Mouse (Mus musculus): ENCODE measurements around the gene Ankrd44. TPM values are rescaled to one million over a fixed set of nuclear protein-coding genes. Genes with fewer than 3 reads are reported as not detected.

The Ankrd44 gene
- total and polyA plus RNA-seq, 3 experiments: 12.7 to 23.0 (median 19.8) TPM

DNA sequence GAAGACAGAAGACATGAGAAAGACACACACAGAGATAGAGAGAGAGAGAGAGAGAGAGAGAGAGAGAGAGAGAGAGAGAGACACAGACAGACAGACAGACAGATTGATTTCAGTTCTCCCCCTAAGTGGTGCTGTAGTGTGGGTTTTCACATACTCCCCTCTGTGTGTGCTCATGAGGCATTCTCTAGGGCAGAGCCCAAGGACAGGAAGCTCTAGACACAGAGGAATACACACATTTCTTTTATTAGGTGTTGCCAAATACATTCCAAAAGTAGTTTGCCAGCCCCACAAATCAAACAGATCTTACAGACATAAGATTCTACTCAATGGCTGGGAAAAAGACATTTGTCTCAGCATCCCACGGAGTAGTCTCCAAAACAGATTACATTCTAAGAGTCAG, 126.8 kb downstream of the Ankrd44 start:
- Histone ChIP-seq H3K27me3 (replicated peaks) (no peaks in the 10 kb centered on the region), H3K4me1 (ENCODE audit: control insufficient read depth in 1 of 2, insufficient read depth in 2 of 2) (peaks cover 10 to 32% of the 10 kb centered on the region in 2 experiments), H3K36me3 (replicated peaks in 1 of 2; ENCODE audit: control insufficient read depth in 1 of 2, insufficient read depth in 1 of 2, low read length in 1 of 2) (peaks cover 0 to 2% of the 10 kb centered on the region in 2 experiments), H3K4me3 (replicated peaks in 1 of 3; ENCODE audit: low read depth in 2 of 3, low read length in 2 of 3, poor library complexity in 1 of 3) (no peak overlapping the region), H3K27ac (ENCODE audit: insufficient read depth, low read depth) (no peak overlapping the region), H3K9ac (ENCODE audit: insufficient read depth, low read depth) (no peak overlapping the region), H3K4me2 (ENCODE audit: insufficient read depth, low read depth, poor library complexity, severe bottlenecking) (no peak overlapping the region), H3K9me3 (replicated peaks; ENCODE audit: low read length) (no peaks in the 10 kb centered on the region), H3K79me2 (replicated peaks; ENCODE audit: control insufficient read depth, extremely low read depth, insufficient read depth, poor library complexity, severe bottlenecking) (no peaks in the 10 kb centered on the region)
- dilution Hi-C loops (cut with MboI; ENCODE audit: extremely low pct_ligation_motif_present, extremely low pct_unique_long_range_greater_than_20kb, low sequenced_read_pairs): no loop called here
- no peak for TF ChIP-seq ZKSCAN1 (IDR thresholded peaks at IDR 0.05; ENCODE audit: borderline replicate concordance, low read depth, low read length)
- no peak for TF ChIP-seq ETS1 (conservative IDR thresholded peaks at IDR 0.05; ENCODE audit: low read depth, low read length)
- no peak for TF ChIP-seq ZC3H11A (IDR thresholded peaks at IDR 0.05; ENCODE audit: low read depth, low read length)
- TF ChIP-seq CHD2 (IDR thresholded peaks at IDR 0.05; ENCODE audit: low read length): no peak
- no peak for TF ChIP-seq NELFE (IDR thresholded peaks at IDR 0.05; ENCODE audit: low read depth, low read length)
- no peak for TF ChIP-seq KAT2A (IDR thresholded peaks at IDR 0.05; ENCODE audit: insufficient replicate concordance, low read length)
- TF ChIP-seq POLR2A (IDR thresholded peaks at IDR 0.05; ENCODE audit: low read depth, low read length): no peak
- in situ Hi-C loops (cut with MboI; ENCODE audit: low pct_ligation_motif_present, low pct_unique_long_range_greater_than_20kb, low sequenced_read_pairs): no loop called here
- DNase-seq (ENCODE audit: extremely low read depth): no peak

GRCm38 (mm10) chr1:54798415-54798814, 127.8 kb downstream of the Ankrd44 start:
- Histone ChIP-seq H3K4me2 (ENCODE audit: insufficient read depth, low read depth, poor library complexity, severe bottlenecking) (no peak overlapping the region), H3K4me1 (ENCODE audit: control insufficient read depth in 1 of 2, insufficient read depth in 2 of 2) (peaks cover 10 to 29% of the 10 kb centered on the region in 2 experiments), H3K27me3 (replicated peaks) (no peaks in the 10 kb centered on the region), H3K9me3 (replicated peaks; ENCODE audit: low read length) (no peaks in the 10 kb centered on the region), H3K79me2 (replicated peaks; ENCODE audit: control insufficient read depth, extremely low read depth, insufficient read depth, poor library complexity, severe bottlenecking) (no peaks in the 10 kb centered on the region), H3K9ac (ENCODE audit: insufficient read depth, low read depth) (no peak overlapping the region), H3K4me3 (replicated peaks in 1 of 3; ENCODE audit: low read depth in 2 of 3, low read length in 2 of 3, poor library complexity in 1 of 3) (no peak overlapping the region), H3K27ac (ENCODE audit: insufficient read depth, low read depth) (no peak overlapping the region), H3K36me3 (replicated peaks in 1 of 2; ENCODE audit: control insufficient read depth in 1 of 2, insufficient read depth in 1 of 2, low read length in 1 of 2) (peaks cover 0 to 2% of the 10 kb centered on the region in 2 experiments)
- in situ Hi-C loops (cut with MboI; ENCODE audit: low pct_ligation_motif_present, low pct_unique_long_range_greater_than_20kb, low sequenced_read_pairs) (no loop called here), dilution Hi-C loops (cut with MboI; ENCODE audit: extremely low pct_ligation_motif_present, extremely low pct_unique_long_range_greater_than_20kb, low sequenced_read_pairs) (no loop called here)
- no peak for TF ChIP-seq USF1 (IDR thresholded peaks at IDR 0.05; ENCODE audit: low read depth, low read length)
- no peak for TF ChIP-seq MEF2A (IDR thresholded peaks at IDR 0.05; ENCODE audit: borderline replicate concordance, low read depth, low read length)
- TF ChIP-seq MAX (IDR thresholded peaks at IDR 0.05; ENCODE audit: low read length): no peak
- no peak for TF ChIP-seq SMC3 (IDR thresholded peaks at IDR 0.05; ENCODE audit: low read depth, low read length)
- TF ChIP-seq MAFK (IDR thresholded peaks at IDR 0.05; ENCODE audit: insufficient replicate concordance, low read length): no peak
- no peak for TF ChIP-seq NRF1 (IDR thresholded peaks at IDR 0.05; ENCODE audit: low read depth, low read length)
- no peak for TF ChIP-seq CHD1 (IDR thresholded peaks at IDR 0.05; ENCODE audit: low read depth, low read length)
- TF ChIP-seq ZKSCAN1 (IDR thresholded peaks at IDR 0.05; ENCODE audit: borderline replicate concordance, low read depth, low read length): no peak
- no peak for TF ChIP-seq PAX5 (IDR thresholded peaks at IDR 0.05; ENCODE audit: low read length)
- peak; percentile 35 for DNase-seq (ENCODE audit: extremely low read depth)

DNA sequence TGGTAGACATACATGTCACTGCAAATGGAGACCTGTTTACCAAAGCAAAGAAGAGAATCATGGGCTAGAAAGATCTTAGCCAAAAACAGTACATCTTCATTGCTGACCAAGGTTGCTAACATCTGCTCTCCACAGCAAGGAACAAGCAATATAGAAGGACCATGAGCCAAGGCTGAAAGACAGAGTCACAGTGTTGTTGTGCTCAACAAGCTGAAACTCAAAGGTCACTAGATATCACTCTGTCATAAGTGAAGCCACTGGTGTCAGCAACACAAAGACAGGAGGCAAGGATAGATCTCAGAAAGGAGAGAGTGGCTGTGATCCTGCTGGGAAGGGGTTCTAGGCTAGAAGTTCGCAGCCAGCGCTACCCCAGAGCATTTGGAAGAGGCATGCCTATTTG, 131.5 kb downstream of the Ankrd44 start:
- Histone ChIP-seq H3K4me2 (ENCODE audit: insufficient read depth, low read depth, poor library complexity, severe bottlenecking) (no peak overlapping the region), H3K36me3 (replicated peaks in 1 of 2; ENCODE audit: control insufficient read depth in 1 of 2, insufficient read depth in 1 of 2, low read length in 1 of 2) (peaks cover 0 to 7% of the 10 kb centered on the region in 2 experiments), H3K4me3 (replicated peaks in 1 of 3; ENCODE audit: low read depth in 2 of 3, low read length in 2 of 3, poor library complexity in 1 of 3) (no peak overlapping the region), H3K27me3 (replicated peaks) (no peaks in the 10 kb centered on the region), H3K9me3 (replicated peaks; ENCODE audit: low read length) (no peaks in the 10 kb centered on the region), H3K4me1 (ENCODE audit: control insufficient read depth in 1 of 2, insufficient read depth in 2 of 2) (peaks cover 10 to 24% of the 10 kb centered on the region in 2 experiments), H3K79me2 (replicated peaks; ENCODE audit: control insufficient read depth, extremely low read depth, insufficient read depth, poor library complexity, severe bottlenecking) (no peaks in the 10 kb centered on the region), H3K9ac (ENCODE audit: insufficient read depth, low read depth) (no peak overlapping the region), H3K27ac (ENCODE audit: insufficient read depth, low read depth) (no peak overlapping the region)
- DNase-seq (ENCODE audit: extremely low read depth): no peak
- in situ Hi-C loops (cut with MboI; ENCODE audit: low pct_ligation_motif_present, low pct_unique_long_range_greater_than_20kb, low sequenced_read_pairs) (no loop called here), dilution Hi-C loops (cut with MboI; ENCODE audit: extremely low pct_ligation_motif_present, extremely low pct_unique_long_range_greater_than_20kb, low sequenced_read_pairs) (no loop called here)
- TF ChIP-seq ZMIZ1 (IDR thresholded peaks at IDR 0.05; ENCODE audit: low read depth, low read length): no peak
- TF ChIP-seq CHD2 (IDR thresholded peaks at IDR 0.05; ENCODE audit: low read length): no peak
- TF ChIP-seq MAX (IDR thresholded peaks at IDR 0.05; ENCODE audit: low read length): no peak
- no peak for TF ChIP-seq USF1 (IDR thresholded peaks at IDR 0.05; ENCODE audit: low read depth, low read length)
- TF ChIP-seq ETS1 (conservative IDR thresholded peaks at IDR 0.05; ENCODE audit: low read depth, low read length): no peak
- no peak for TF ChIP-seq PAX5 (IDR thresholded peaks at IDR 0.05; ENCODE audit: low read length)
- TF ChIP-seq KAT2A (IDR thresholded peaks at IDR 0.05; ENCODE audit: insufficient replicate concordance, low read length): no peak
- no peak for TF ChIP-seq ELF1 (IDR thresholded peaks at IDR 0.05; ENCODE audit: low read depth, low read length)
- TF ChIP-seq BHLHE40 (IDR thresholded peaks at IDR 0.05; ENCODE audit: low read depth, low read length): no peak

All from CH12.LX (cell line).